Mouse (Mus musculus) liver, embryonic 14 days (tissue): Measurements from ENCODE around the gene Kcnab2. TPM values are rescaled to one million over a fixed set of nuclear protein-coding genes. Genes with fewer than 3 reads are reported as not detected.

Source experiments
- polyA plus RNA-seq: library from polyadenylated mRNA; depleted of rRNA; stranded (reverse); fragments of >200 nt; gene quantifications from 2 replicates; pipeline ENCODE4 v1.2.3, GENCODE M21; 2012; rRNA removed

Kcnab2 gene
- 2.9 and 3.6 TPM in 2 replicates for polyA plus RNA-seq

GRCm38 (mm10) chr4:152477466-152478223 is at the start of gene Kcnab2:
TSS of gene Kcnab2 (minus strand) at chr4:152477871.

GRCm38 (mm10) chr4:152476427-152477023 is 1.1 kb downstream of the Kcnab2 start, which contains the start of gene Nphp4:
TSS of gene Nphp4 (plus strand) at chr4:152476706.

Other genes starting within 250 kb of the Kcnab2 start
- 0.84 and 1.3 TPM in 2 replicates for gene Gpr153, start 203.6 kb downstream of the Kcnab2 start, polyA plus RNA-seq
- 0.01 TPM in 1 of 2 replicates, not detected in the other for gene Hes3, start 186.2 kb downstream of the Kcnab2 start, polyA plus RNA-seq
- 5.6 and 6.3 TPM in 2 replicates for gene Icmt, start 180.6 kb downstream of the Kcnab2 start, polyA plus RNA-seq
- 0.10 TPM in 2 replicates for gene Rnf207, start 158.9 kb downstream of the Kcnab2 start, polyA plus RNA-seq
- 539 and 591 TPM in 2 replicates for gene Rpl22, start 152.1 kb downstream of the Kcnab2 start, polyA plus RNA-seq
- 0.06 and 0.07 TPM in 2 replicates for gene Chd5, start 139.2 kb downstream of the Kcnab2 start, polyA plus RNA-seq
- gene Nphp4, start 1.2 kb downstream of the Kcnab2 start, polyA plus RNA-seq: 0.09 and 0.10 TPM in 2 replicates